Mouse (Mus musculus) urinary bladder, adult 18-20 months (tissue): ENCODE measurements around the gene Psip1.

Source experiments
- DNase-seq, 2 experiments: peaks; one replicate each; pipeline ENCODE4 v3.0.0; 2022; ENCODE audit warnings: low spot score in 2 of 2, mixed read lengths in 2 of 2

Psip1 gene

GRCm38 (mm10) chr4:83417820-83418186 lies 68.5 kb downstream of the Psip1 start:
- no peak for DNase-seq

GRCm38 (mm10) chr4:83417160-83417819 lies 69.0 kb downstream of the Psip1 start, which contains the start of gene Snapc3:
Snapc3 (plus strand) TSS chr4:83417724.
- peak; percentile 88 to 95 for DNase-seq

GRCm38 (mm10) chr4:83414241-83414824 lies 71.9 kb downstream of the Psip1 start:
- DNase-seq: no peak

DNA sequence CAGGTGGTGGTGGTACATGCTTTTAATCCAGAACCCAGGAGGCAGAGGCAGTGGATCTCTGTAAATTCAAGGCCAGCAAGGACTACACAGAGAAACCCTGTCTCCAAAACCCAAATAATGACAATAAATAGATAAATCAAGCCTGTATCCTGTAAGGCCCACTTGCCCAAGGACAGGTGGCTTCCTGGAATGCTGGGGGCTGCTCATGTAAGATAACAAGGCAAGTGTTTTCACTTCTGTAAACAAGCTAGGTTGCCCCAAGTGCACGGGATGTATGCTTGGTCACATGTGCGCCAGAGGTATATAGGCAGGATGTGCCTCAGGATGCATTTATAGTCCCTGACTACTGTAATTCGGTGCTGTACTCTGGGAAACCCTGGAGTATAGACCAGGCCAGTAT lies 74.2 kb downstream of the Psip1 start:
- DNase-seq: no peak

DNA sequence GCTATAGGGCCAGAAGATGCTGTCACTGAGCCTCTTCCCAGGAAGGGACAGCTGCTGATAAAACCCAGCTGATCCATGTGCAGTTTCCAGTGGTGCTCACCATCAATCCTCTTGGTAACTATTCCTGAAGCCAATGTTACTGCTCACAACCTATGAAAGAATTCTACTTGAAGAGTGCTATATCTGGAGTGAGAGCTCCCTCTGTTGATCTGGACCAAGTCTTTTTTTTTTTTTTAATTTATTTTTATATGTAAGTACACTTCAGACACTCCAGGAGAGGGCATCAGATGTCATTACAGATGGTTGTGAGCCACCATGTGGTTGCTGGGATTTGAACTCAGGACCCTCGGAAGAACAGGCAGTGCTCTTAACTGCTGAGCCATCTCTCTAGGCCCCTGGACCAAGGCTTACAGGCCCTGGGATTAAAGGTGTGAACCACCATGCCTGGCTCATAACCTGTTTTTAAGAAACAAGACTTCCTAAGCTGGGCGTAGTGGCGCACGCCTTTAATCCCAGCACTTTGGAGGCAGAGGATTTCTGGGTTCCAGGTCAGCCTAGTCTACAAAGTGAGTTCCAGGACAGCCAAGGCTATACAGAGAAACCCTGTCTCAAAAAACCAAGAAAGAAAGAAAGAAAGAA lies 76.3 kb downstream of the Psip1 start:
- no peak for DNase-seq

- no peak for DNase-seq
Observed at GRCm38 (mm10) chr4:83407688-83408087, 78.6 kb downstream of the Psip1 start.
